Mouse (Mus musculus) neural tube, embryonic 13.5 days (tissue): ENCODE results near the gene Ccdc63. TPM values are rescaled to one million over a fixed set of nuclear protein-coding genes. Genes with fewer than 3 reads are reported as not detected.
A peak's percentile ranks its signal among the peaks of the same experiment; 100 is the strongest.
"Not testable (repeated sequence)": the region's sequence is repeated elsewhere in the genome, so short reads cannot be mapped to it uniquely, and the experiment has no call there.

Source experiments
- ATAC-seq: fragments of 200-750 bp; cut with Nextera tagmentation; 2 replicates; pipeline ENCODE4 v1.8.0; 2017; ENCODE audit warnings: low read depth, mild to moderate bottlenecking, moderate TSS enrichment, moderate library complexity
- H3K27ac ChIP-seq: fragments of 300-500 bp; sonication (generic); replicated peaks from 2 replicates; pipeline ENCODE4 v1.5.1; 2015; ENCODE audit warnings: moderate library complexity, mild to moderate bottlenecking, inconsistent platforms
- H3K27me3 ChIP-seq: fragments of 300-500 bp; sonication (generic); 2 replicates; pipeline ENCODE4 v1.6.1; 2015; ENCODE audit warnings: mild to moderate bottlenecking, inconsistent platforms
- H3K36me3 ChIP-seq: fragments of 300-500 bp; sonication (generic); 2 replicates; pipeline ENCODE4 v1.6.1; 2015; ENCODE audit warnings: mild to moderate bottlenecking, inconsistent platforms
- H3K4me1 ChIP-seq: fragments of 300-500 bp; sonication (generic); replicated peaks from 2 replicates; pipeline ENCODE4 v1.6.1; 2015; ENCODE audit warnings: inconsistent platforms
- H3K4me2 ChIP-seq: fragments of 300-500 bp; sonication (generic); 2 replicates; pipeline ENCODE4 v1.6.1; 2015; ENCODE audit warnings: inconsistent platforms, mild to moderate bottlenecking, moderate library complexity
- H3K4me3 ChIP-seq: fragments of 300-500 bp; sonication (generic); 2 replicates; pipeline ENCODE4 v1.5.1; 2015; ENCODE audit warnings: mild to moderate bottlenecking, inconsistent platforms
- H3K9ac ChIP-seq: fragments of 300-500 bp; sonication (generic); 2 replicates; pipeline ENCODE4 v1.6.1; 2015; ENCODE audit warnings: moderate library complexity, mild to moderate bottlenecking, inconsistent platforms
- H3K9me3 ChIP-seq: fragments of 300-500 bp; sonication (generic); 2 replicates; pipeline ENCODE4 v1.6.1; 2016; ENCODE audit warnings: inconsistent platforms
- WGBS: fragments of 180-500 bp; shearing (Covaris S2); methylation state at CpG from one replicate; pipeline ENCODE4 v1.1.7; 2015; 5-methylcytosine and 5-hydroxymethylcytosine counted together
- polyA plus RNA-seq: library from polyadenylated mRNA; unstranded; fragments of >200 nt; fragmentation: Nextera tagmentation; extraction: Ambion mirVana; gene quantifications from 2 replicates; pipeline ENCODE4 v1.2.1, GENCODE M21; 2015

Gene Ccdc63
- polyA plus RNA-seq, 1 experiment from 2014 or later: 0.46 TPM

DNA sequence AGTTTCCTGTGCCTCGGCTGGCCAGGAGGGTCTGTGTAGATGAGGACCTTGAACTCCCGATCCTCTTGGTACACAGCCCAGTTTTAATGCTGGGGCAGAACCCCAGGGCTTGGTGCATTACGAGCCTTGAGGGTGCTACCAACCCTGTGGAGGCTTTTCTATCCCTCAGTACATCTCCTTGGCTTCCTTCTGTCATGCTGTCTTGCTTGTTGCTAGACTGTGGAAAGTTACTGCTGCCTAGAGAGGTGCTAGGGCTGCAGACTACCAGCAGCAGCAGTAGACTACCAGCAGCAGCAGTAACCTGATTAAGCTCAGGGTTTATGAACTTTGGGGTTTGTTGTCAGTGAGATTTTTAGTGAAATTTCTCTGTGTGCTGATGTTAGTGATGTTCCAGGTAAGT, 23.4 kb upstream of the Ccdc63 start:
- H3K4me2 ChIP-seq: peak overlapping the region; percentile 6; the same call in 1 of the 2 replicates
- H3K9me3 ChIP-seq: no peaks in the 10 kb centered on the region
- WGBS: 69% methylated on average over 3 of the region's 3 CpGs
- ATAC-seq: no peak
- H3K9ac ChIP-seq: 0 out of 2 replicates have a peak overlapping the region, but pooled peaks have one; percentile 34
- H3K27me3 ChIP-seq: no peaks in the 10 kb centered on the region
- no peak overlapping the region for H3K4me3 ChIP-seq
- no peak overlapping the region; the same call in 1 of the 2 replicates for H3K27ac ChIP-seq
- peaks cover 60% of the 10 kb centered on the region for H3K36me3 ChIP-seq
- peaks cover 85% of the 10 kb centered on the region for H3K4me1 ChIP-seq

GRCm38 (mm10) chr5:122163194-122163593, 22.6 kb upstream of the Ccdc63 start:
- H3K4me2 ChIP-seq: peak overlapping the region; percentile 27; the same call in 1 of the 2 replicates
- WGBS: 61% methylated on average over 6 of the region's 6 CpGs
- 0 out of 2 replicates have a peak overlapping the region, but pooled peaks have one; percentile 1 for H3K4me3 ChIP-seq
- no peaks in the 10 kb centered on the region for H3K27me3 ChIP-seq
- H3K4me1 ChIP-seq: peaks cover 85% of the 10 kb centered on the region
- peak overlapping the region; percentile 54 for H3K9ac ChIP-seq
- peaks cover 53% of the 10 kb centered on the region for H3K36me3 ChIP-seq
- no peak for ATAC-seq
- no peak overlapping the region for H3K27ac ChIP-seq
- H3K9me3 ChIP-seq: no peaks in the 10 kb centered on the region

DNA sequence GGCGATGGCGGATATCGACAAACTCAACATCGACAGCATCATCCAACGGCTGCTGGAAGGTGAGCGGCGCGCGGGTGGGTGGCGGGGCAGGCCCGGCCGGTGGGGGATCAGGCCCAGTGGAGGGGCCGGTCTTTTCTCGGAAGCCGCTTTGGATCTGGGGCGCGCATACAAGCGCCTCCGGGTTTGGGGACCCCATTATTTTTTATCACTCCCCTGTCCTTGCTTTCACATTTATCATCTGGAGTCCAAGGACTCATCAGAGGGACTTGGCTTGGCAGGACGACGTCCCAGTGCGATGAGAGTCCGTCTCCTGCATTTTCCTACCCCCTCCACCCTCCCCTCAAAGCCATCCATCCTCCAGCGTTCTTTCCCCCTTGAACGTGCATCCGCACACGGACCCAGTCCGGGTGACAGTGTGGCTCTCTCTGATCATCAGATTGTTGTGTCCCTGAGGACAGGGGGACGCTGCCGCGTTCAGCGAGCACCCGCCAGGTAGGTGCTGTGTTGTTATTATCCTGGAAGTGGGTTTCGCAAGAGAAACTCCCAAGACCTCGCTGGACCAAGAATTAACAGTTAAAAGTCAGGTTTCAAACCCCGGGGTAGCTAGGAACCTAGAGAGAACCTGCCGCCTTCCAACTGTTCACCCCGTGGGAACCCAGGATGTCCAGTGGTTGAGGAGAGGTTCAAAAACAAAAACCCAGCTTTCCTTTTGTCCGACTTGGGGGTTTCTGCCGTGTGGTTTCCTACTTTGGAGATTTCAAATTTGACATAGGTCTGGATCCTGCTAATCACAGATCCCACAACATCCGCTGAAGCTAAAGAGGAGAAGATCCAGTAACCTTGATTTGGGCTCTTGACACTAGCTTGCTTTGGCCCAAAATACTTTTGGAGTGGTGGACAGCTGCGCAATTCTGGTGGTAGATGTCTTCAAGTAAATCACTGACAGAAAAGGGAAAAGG, 18.2 kb upstream of the Ccdc63 start:
- 3% methylated on average over 42 of the region's 42 CpGs for WGBS
- peak; percentile 64 for ATAC-seq
- Histone ChIP-seq H3K4me3 (peak overlapping the region; percentile 79), H3K4me1 (peaks cover 60% of the 10 kb centered on the region), H3K27me3 (no peaks in the 10 kb centered on the region), H3K4me2 (peak overlapping the region; percentile 89), H3K27ac (peak overlapping the region; percentile 92), H3K36me3 (peaks cover 30% of the 10 kb centered on the region), H3K9ac (peak overlapping the region; percentile 92), H3K9me3 (no peaks in the 10 kb centered on the region)

- peak within 1 kb of the TSS; percentile 92 for H3K27ac ChIP-seq
- peak within 1 kb of the TSS; percentile 92 for H3K9ac ChIP-seq
- ATAC-seq: peak; percentile 95
- no peaks in the 10 kb centered on the region for H3K9me3 ChIP-seq
- H3K4me2 ChIP-seq: peak within 1 kb of the TSS; percentile 89
- H3K4me3 ChIP-seq: peak within 1 kb of the TSS; percentile 79
- WGBS: under 1% methylated on average over 54 of the region's 54 CpGs
- peaks cover 20% of the 10 kb centered on the region for H3K36me3 ChIP-seq
- H3K27me3 ChIP-seq: no peaks in the 10 kb centered on the region
- H3K4me1 ChIP-seq: peaks cover 50% of the 10 kb centered on the region
Measured at GRCm38 (mm10) chr5:122157827-122158381, 17.3 kb upstream of the Ccdc63 start, which contains the start of gene Ppp1cc. Ppp1cc (plus strand) TSS chr5:122158278.

- Histone ChIP-seq H3K4me3 (no peak overlapping the region), H3K9ac (no peak overlapping the region), H3K36me3 (0 out of 2 replicates have a peak, but pooled peaks cover 7% of the 10 kb centered on the region), H3K4me2 (no peak overlapping the region), H3K27me3 (no peaks in the 10 kb centered on the region), H3K4me1 (peaks cover 36% of the 10 kb centered on the region), H3K27ac (no peak overlapping the region), H3K9me3 (no peaks in the 10 kb centered on the region)
- 52% methylated on average over 2 of the region's 2 CpGs for WGBS
- no peak for ATAC-seq
Measured at GRCm38 (mm10) chr5:122156486-122156885, 15.9 kb upstream of the Ccdc63 start.

DNA sequence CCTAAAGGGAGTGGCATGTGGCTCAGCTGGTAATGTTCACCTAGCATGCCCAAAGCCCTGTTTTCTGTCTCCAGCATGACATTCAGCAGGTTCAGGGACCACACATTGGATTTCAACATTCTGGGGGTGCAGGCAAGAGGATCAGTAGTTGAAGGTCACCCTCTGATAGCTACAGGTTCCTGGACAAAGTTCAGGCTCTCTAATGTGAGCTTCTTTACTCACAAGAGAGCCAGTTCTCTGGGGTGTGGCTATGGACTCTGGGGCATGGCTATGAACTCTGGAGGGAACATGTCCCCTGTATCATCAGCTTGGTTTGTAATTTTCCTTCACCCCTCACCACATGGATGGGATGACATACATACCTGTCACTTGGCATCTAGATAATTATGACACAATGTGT, 15.0 kb upstream of the Ccdc63 start:
- Histone ChIP-seq H3K4me3 (no peak overlapping the region), H3K4me1 (peaks cover 27% of the 10 kb centered on the region), H3K36me3 (no peaks in the 10 kb centered on the region), H3K27me3 (no peaks in the 10 kb centered on the region), H3K4me2 (no peak overlapping the region), H3K9me3 (no peaks in the 10 kb centered on the region), H3K27ac (no peak overlapping the region), H3K9ac (no peak overlapping the region)
- no peak for ATAC-seq

DNA sequence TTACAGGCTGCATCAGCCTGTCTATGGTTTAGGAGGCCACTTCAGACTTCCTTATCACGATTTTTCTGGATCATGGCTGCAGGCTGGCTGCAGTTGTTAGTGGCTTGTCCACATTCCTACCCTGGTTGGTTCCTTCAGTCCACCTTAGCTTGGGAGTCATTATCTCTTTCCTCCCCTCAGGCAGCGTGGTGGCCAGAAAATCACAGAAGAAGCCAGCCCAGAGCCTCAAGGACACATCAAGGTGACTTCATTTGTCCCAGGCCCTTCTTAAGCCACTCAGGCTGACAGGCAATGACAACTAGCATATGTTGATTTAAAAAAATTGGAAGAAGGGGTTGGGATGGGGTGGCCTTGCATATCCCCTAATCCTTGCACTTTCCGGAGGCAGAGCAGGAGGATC, 14.2 kb upstream of the Ccdc63 start:
- 77% methylated on average over 3 of the region's 3 CpGs for WGBS
- no peaks in the 10 kb centered on the region for H3K9me3 ChIP-seq
- H3K27me3 ChIP-seq: no peaks in the 10 kb centered on the region
- H3K4me1 ChIP-seq: peaks cover 19% of the 10 kb centered on the region
- H3K27ac ChIP-seq: no peak overlapping the region
- no peak overlapping the region for H3K9ac ChIP-seq
- no peak overlapping the region for H3K4me3 ChIP-seq
- no peak overlapping the region for H3K4me2 ChIP-seq
- H3K36me3 ChIP-seq: no peaks in the 10 kb centered on the region
- ATAC-seq: no peak

DNA sequence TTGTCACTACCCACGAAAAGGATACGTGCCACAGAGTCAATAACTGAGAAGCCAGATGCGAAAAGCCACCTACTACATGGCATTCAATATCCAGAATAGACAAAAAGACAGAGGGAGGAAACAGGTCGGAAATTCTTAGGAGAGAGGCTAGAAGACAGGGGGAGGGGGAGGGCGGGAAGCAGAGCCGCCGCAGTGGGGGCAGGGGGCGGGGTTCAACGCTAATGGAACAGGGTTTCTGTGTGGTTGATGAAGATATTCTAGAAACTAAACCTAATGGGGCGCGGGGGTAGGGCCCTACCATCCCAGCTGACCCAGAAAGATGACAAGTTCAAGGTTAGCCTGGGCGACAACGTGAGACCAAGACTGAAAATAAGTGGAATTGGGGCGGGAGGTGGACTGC, 13.4 kb upstream of the Ccdc63 start:
- Histone ChIP-seq H3K4me1 (peaks cover 12% of the 10 kb centered on the region), H3K4me3 (no peak overlapping the region), H3K36me3 (no peaks in the 10 kb centered on the region), H3K27ac (no peak overlapping the region), H3K27me3 (no peaks in the 10 kb centered on the region), H3K4me2 (no peak overlapping the region), H3K9ac (no peak overlapping the region), H3K9me3 (no peaks in the 10 kb centered on the region)
- 34% methylated on average over 12 of the region's 14 CpGs for WGBS
- no peak for ATAC-seq

DNA sequence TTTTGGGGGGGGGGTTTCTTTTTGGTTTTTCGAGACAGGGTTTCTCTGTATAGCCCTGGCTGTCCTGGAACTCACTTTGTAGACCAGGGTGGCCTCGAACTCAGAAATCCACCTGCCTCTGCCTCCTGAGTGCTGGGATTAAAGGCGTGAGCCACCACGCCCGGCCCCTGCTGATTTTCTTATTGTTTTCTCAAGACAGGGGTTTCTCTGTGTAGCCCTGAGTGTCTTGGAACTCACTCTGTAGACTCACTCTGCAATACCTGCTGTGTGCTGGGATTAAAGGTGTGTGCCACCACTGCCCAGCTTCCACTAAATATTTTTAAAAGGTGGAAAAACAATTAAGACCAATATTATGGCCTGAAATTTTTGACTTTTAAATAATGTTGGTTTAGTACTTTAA, 11.9 kb upstream of the Ccdc63 start:
- H3K9ac ChIP-seq, H3K27me3 ChIP-seq, H3K9me3 ChIP-seq, H3K27ac ChIP-seq, H3K4me2 ChIP-seq, H3K36me3 ChIP-seq, H3K4me1 ChIP-seq, ATAC-seq, H3K4me3 ChIP-seq: not testable (repeated sequence)
- WGBS: 87% methylated on average over 5 of the region's 5 CpGs

- Histone ChIP-seq H3K27ac (no peak overlapping the region), H3K4me3 (no peak overlapping the region), H3K36me3 (no peaks in the 10 kb centered on the region), H3K4me1 (no peaks in the 10 kb centered on the region), H3K9ac (no peak overlapping the region), H3K27me3 (no peaks in the 10 kb centered on the region), H3K9me3 (no peaks in the 10 kb centered on the region), H3K4me2 (no peak overlapping the region)
- WGBS: 57% methylated on average over 4 of the region's 4 CpGs
- no peak for ATAC-seq
Measured at GRCm38 (mm10) chr5:122149259-122149658, 8.6 kb upstream of the Ccdc63 start.

- 36% methylated on average over 1 of the region's 1 CpGs for WGBS
- no peak for ATAC-seq
- no peak overlapping the region for H3K4me3 ChIP-seq
- H3K4me1 ChIP-seq: no peaks in the 10 kb centered on the region
- no peaks in the 10 kb centered on the region for H3K9me3 ChIP-seq
- H3K27me3 ChIP-seq: no peaks in the 10 kb centered on the region
- H3K9ac ChIP-seq: no peak overlapping the region
- H3K36me3 ChIP-seq: no peaks in the 10 kb centered on the region
- no peak overlapping the region for H3K27ac ChIP-seq
- H3K4me2 ChIP-seq: no peak overlapping the region
Measured at GRCm38 (mm10) chr5:122148107-122148506, 7.5 kb upstream of the Ccdc63 start.

DNA sequence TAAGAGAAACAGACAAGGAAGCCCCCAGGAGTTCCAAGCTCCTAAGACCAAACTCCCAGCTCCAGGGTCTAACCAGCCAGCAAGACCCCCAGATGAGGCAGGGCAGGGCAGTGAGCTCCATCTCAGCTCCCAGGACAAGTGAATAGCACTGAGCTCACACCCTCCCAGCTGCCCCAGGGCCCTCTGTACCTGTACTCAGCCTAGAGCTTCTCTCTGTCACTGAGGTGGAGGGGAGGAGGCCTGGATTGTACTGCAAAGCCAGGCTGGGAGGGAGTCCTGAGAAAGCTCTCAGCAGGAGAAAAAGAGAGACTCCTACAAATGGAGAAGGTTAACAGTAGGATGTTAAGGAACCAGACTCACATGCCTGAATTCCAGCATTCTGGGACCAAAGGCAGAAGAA, 6.0 kb upstream of the Ccdc63 start:
- Histone ChIP-seq H3K9me3 (no peaks in the 10 kb centered on the region), H3K9ac (no peak overlapping the region), H3K36me3 (no peaks in the 10 kb centered on the region), H3K27ac (peak overlapping the region; percentile 70), H3K4me3 (no peak overlapping the region), H3K4me1 (no peaks in the 10 kb centered on the region), H3K4me2 (no peak overlapping the region), H3K27me3 (no peaks in the 10 kb centered on the region)
- ATAC-seq: no peak
